Mouse (Mus musculus) forelimb bud, embryonic 11.5 days (tissue): ENCODE data around the gene Esp24.
"Not testable (repeated sequence)": the region's sequence is repeated elsewhere in the genome, so short reads cannot be mapped to it uniquely, and the experiment has no call there.

ENCODE experiments used
- DNase-seq: peaks from one replicate; pipeline ENCODE4 v3.0.0-alpha.2; 2012; ENCODE audit warnings: low read depth, low spot score

Esp24 gene

GRCm38 (mm10) chr17:39036395-39036794 lies at the start of gene Esp24:
TSS of gene Esp24 (plus strand) at chr17:39036695.
- not testable (repeated sequence) for DNase-seq

GRCm38 (mm10) chr17:39009846-39010245 lies 26.6 kb upstream of the Esp24 start:
- DNase-seq, result no peak

GRCm38 (mm10) chr17:39010675-39011638 lies 25.5 kb upstream of the Esp24 start:
- DNase-seq, result no peak

- DNase-seq, result no peak
Measured at GRCm38 (mm10) chr17:39017184-39017583, 19.3 kb upstream of the Esp24 start.

- no peak for DNase-seq
Measured at GRCm38 (mm10) chr17:39043241-39043640, 6.7 kb downstream of the Esp24 start, which contains the start of gene Gm21903. TSS of gene Gm21903 (minus strand) at chr17:39043341.

- DNase-seq, result no peak
Measured at GRCm38 (mm10) chr17:39063641-39064040, 27.1 kb downstream of the Esp24 start.

GRCm38 (mm10) chr17:39076937-39077336 lies 40.4 kb downstream of the Esp24 start, which contains the start of gene Esp23:
TSS of gene Esp23 (minus strand) at chr17:39077037.
- DNase-seq, result no peak
